Mouse (Mus musculus): ENCODE data around the gene Lgals1. TPM values are rescaled to one million over a fixed set of nuclear protein-coding genes. Genes with fewer than 3 reads are reported as not detected.

The Lgals1 gene
- total RNA-seq, 2 experiments from 2014 or later = 197 to 272 TPM

DNA sequence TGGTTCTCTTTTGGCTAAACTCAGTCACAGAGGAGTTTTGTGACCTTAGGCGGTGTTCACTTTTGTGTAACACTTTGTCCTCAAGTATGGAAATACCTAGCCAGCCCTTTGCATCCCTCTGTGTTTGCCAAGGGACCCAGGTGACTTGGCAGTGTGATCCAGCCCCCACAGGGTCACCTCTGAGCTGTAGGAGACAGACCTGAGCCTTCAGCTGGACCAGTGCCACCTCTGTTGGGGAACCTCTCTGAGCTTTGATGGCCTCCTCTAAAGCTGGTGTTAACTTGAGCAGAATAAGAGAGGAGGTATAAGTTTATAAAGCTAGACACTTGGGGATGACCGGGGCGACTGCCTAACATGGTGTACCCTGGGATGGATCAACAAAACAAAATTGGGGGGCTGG lies 22.4 kb downstream of the Lgals1 start:
- no peak overlapping the region for H3K4me3 ChIP-seq
- no peak for TF ChIP-seq CTCF (IDR thresholded peaks at IDR 0.05)
- no peak for DNase-seq
- intact Hi-C loops (cut with DNase I) = no loop called here
- H3K27ac ChIP-seq = no peak overlapping the region

DNA sequence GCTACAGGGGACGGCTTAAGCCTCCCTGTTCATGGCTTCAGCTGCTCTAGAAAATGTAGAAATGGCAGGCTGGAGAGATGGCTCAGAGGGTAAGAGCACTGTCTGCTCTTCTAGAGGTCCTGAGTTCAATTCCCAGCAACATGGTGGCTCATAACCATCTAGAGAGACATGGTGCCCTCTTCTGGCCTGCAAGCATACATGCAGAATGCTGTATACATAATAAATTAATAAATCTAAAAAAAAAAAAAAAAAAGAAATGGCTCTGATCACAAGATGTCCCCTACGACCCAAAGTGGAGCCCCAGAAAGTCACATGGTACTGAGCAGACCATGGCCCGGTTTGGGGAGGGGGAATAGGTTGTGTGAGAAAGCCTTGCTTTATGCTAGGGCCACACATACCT lies 29.1 kb downstream of the Lgals1 start:
- no peak overlapping the region for H3K27ac ChIP-seq
- TF ChIP-seq CTCF (IDR thresholded peaks at IDR 0.05) = 0 out of 2 replicates have a peak, but pooled peaks have one; percentile 7
- no peak for DNase-seq
- intact Hi-C loops (cut with DNase I) = loop anchor here (5.0 kb wide), 1 partner anchor 82 kb away; no protein-coding TSS in a partner anchor
- H3K4me3 ChIP-seq = no peak overlapping the region

DNA sequence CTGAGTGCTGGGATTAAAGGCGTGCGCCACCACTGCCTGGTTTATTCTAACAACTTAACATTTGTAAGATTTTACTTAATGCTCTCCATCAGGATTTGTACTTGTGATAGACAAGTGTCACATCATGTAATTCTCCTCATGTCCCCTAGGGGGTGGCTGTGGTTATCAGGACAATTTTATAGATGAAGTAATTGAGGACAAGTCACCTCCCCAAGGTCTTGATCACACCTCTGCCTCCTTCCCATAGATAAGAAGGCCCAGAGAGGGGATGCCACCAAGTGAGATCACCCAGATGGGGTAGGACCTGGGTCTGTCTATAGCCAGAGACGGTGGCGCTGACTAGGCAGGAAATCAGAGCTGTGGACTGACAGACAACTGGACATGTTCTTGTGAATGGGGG lies 29.8 kb downstream of the Lgals1 start:
- peak; percentile 66 for TF ChIP-seq CTCF (IDR thresholded peaks at IDR 0.05)
- Histone ChIP-seq H3K27ac (no peak overlapping the region), H3K4me3 (no peak overlapping the region)
- intact Hi-C loops (cut with DNase I) = loop anchor here (5.0 kb wide), 1 partner anchor 81 kb away; no protein-coding TSS in a partner anchor
- DNase-seq = no peak

DNA sequence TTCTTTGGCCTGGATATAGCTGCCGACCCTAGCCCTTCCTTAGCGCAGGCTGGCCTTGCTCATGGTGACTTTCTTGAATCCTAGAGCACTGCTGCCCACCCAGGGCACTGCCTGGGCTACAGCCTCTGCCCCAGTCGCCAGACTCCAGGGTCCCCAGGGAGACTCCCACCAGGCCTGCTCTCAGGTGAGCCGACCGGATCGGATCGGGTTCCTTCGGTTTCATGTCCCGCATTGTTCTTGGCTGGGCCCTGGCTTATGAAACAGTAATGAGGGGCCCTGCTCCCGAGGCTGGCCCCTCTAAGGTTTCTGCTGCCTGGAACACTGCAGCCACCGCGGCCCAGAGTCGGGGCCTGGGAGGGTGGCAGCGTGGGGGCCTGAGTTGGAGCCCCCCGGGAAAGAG lies 30.5 kb downstream of the Lgals1 start:
- no peak for DNase-seq
- H3K4me3 ChIP-seq = no peak overlapping the region
- no peak for TF ChIP-seq CTCF (IDR thresholded peaks at IDR 0.05)
- H3K27ac ChIP-seq = no peak overlapping the region
- intact Hi-C loops (cut with DNase I) = loop anchor here (5.0 kb wide), 1 partner anchor 80 kb away; no protein-coding TSS in a partner anchor

DNA sequence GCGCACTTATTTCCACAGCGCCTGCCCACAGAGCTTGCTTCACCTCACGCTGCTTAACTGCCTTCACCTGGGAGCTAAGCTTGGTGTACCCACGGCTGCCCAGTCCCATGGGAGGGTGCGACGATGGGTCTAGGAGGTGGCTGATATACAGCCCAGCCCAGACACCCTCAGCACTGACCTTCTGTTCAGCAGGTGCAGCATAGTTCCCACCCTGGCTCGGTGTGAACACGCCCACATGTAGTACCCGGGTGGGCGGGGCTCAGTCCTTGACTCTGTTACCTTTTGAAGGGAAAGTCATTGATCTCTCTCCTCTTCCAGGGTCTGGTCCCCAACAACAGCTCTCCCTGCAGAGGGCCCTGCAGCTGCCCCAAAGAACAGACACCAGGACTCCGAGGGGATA lies 33.0 kb downstream of the Lgals1 start:
- intact Hi-C loops (cut with DNase I) = loop anchor here (5.0 kb wide), 1 partner anchor 78 kb away; no protein-coding TSS in a partner anchor
- H3K4me3 ChIP-seq = peak overlapping the region; percentile 15

DNA sequence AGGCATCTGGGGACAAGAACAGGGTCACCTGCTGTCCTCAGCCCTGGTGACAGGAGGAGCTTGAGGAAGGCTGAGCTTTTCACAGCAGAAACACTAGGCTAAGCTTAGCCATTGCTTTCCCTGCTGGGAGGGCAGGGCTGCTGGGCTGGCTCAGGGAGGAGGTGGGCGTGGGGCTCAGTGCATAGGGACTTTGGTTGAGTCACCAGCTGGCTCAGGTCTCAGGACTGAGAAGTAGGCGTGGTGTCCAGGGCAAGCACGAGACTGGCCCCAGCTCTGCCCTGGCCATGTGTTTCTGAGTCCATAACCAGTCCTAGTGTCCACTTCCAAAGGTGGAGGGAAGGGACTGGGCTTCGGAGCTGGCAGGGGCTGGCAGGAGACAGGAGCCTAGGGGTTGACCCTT lies 33.6 kb downstream of the Lgals1 start:
- TF ChIP-seq CTCF (IDR thresholded peaks at IDR 0.05) = no peak
- intact Hi-C loops (cut with DNase I) = no loop called here
- peak overlapping the region; percentile 15 for H3K4me3 ChIP-seq
- DNase-seq = peak; percentile 88
- peak overlapping the region; percentile 68 for H3K27ac ChIP-seq

More for the DNA sequence above, 33.0 kb downstream of the Lgals1 start:
- peak overlapping the region; percentile 68 for H3K27ac ChIP-seq
- no peak for DNase-seq
- no peak for TF ChIP-seq CTCF (IDR thresholded peaks at IDR 0.05)

DNA sequence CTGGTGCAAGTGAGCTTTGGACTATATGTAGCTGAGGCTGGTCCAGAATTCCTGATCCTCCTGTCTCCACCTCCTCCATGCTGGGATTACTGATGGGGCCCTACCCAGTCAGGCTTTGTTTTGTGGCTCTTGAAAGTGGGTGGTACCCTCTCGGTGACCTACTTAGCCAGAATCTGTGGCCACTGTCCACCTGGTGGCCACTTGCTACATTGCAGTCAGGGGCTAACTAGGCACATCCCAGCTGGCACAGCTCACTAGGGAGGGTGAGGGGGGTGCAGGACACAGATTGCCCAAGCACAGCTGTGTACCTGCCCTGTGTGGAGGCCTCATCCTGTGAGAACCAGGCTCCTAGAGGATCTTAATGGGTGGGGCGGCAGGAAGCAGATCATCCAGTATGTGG lies 36.4 kb downstream of the Lgals1 start:
- H3K4me3 ChIP-seq = no peak overlapping the region
- peak; percentile 77 for TF ChIP-seq CTCF (IDR thresholded peaks at IDR 0.05)
- DNase-seq = peak; percentile 83
- peak overlapping the region; percentile 74 for H3K27ac ChIP-seq
- intact Hi-C loops (cut with DNase I) = no loop called here

DNA sequence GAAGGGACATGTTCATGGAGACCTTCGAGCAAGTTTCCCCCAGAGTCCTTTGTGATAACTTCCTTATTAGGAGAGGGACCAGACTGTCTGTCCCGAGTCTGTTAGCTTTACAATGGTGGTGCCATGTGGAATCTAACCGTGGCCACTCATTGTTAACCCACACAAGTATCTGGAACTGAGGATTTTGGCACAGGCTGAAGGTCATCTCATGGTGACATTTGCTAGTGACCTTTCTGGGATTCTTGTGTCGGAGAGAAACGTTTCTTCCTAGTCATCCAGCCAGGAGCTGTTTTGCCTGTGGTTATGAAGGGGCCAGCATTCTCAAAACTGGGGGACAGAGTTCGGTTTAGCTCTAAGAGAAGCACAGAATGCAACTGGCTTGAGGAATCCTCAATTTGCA lies 45.1 kb downstream of the Lgals1 start:
- TF ChIP-seq CTCF (IDR thresholded peaks at IDR 0.05) = no peak
- Histone ChIP-seq H3K4me3 (no peak overlapping the region), H3K27ac (no peak overlapping the region)
- DNase-seq = no peak
- intact Hi-C loops (cut with DNase I) = no loop called here

DNA sequence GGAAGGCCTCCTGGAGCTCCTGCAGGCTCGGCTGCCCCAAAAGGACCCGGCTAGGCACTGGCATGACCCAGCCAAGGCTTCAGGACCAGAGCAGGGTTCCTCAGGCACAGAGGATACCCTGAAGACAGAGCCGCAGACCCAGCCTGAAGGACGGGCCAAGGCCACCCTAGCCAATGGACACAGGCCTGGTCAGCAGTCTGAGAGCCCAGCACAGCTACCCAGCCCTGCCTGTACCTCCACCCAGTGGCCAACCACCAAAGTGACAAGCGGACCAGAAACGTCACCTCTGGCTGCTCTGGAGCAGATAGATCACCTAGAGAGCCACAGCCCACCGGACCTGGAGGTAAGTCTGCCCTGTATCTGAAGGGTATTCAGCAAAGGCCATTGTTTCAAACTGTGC lies 47.4 kb downstream of the Lgals1 start:
- DNase-seq = peak; percentile 63
- intact Hi-C loops (cut with DNase I) = no loop called here
- peak; percentile 44 for TF ChIP-seq CTCF (IDR thresholded peaks at IDR 0.05)

DNA sequence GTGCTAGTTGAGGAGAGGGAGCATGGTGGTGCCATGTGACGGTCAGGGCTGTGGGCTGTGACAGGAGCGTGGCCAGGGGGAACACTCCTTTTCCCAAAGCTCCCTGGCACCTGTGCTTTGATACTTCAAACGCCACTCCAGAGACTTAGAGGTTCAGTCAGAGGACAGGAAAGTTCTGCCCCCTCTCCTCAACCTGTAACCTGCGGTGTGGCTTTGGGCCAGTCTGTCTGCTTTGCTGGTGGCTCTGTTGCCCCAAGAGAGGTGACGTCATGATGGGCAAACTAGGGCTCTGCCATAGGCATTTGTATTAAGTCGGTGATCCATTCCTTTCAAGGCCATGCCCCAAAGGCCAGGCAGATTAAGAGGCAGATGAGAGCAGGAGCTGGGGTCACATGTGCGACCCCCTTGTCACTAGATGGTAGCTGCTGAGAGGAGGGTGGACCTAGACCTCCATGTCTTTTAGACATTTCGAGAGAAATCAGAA lies 51.2 kb downstream of the Lgals1 start:
- intact Hi-C loops (cut with DNase I) = no loop called here
- TF ChIP-seq CTCF (IDR thresholded peaks at IDR 0.05) = no peak

More for the DNA sequence above, 47.4 kb downstream of the Lgals1 start:
- peak overlapping the region; percentile 24; the same call in 1 of the 2 replicates for H3K27ac ChIP-seq
- no peak overlapping the region for H3K4me3 ChIP-seq

DNA sequence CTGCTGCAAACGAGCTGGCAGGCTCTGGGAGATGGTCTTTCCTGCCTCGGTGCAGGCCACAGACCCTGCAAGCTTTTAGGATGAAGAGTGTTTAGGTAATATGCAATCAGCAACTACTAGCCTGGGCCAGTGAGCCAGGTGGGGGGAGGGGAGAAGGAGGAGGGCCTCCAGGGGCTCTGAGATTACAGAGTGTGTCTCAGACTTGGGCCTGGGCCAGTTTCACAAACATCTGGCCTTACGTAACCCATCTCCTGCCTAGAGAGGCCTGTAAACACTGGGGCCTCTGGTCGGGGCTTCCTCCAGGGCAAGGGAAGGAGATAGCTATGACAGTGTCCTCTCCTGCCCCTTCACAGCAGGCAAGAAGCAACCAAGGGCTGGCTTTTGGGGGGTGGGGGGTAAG lies 52.4 kb downstream of the Lgals1 start:
- peak; percentile 90 for DNase-seq
- intact Hi-C loops (cut with DNase I) = no loop called here
- no peak for TF ChIP-seq CTCF (IDR thresholded peaks at IDR 0.05)
- Histone ChIP-seq H3K27ac (peak overlapping the region; percentile 75), H3K4me3 (no peak overlapping the region)

More for the DNA sequence above, 51.2 kb downstream of the Lgals1 start:
- no peak overlapping the region for H3K4me3 ChIP-seq
- H3K27ac ChIP-seq = no peak overlapping the region
- DNase-seq = no peak

Small RNA genes within 50 kb of the gene (microRNA-seq; reads per million reads assigned to microRNA genes)
- not detected for gene Mir6955

Other genes starting within 250 kb of the Lgals1 start
- under 1 TPM in 1 of 2 experiments, not detected in 1; 0.03 TPM for gene Elfn2, start 208.0 kb upstream of the Lgals1 start, total RNA-seq (2021)
- 1 to 10 TPM; 2.6 to 3.1 TPM for gene Mfng, start 153.2 kb upstream of the Lgals1 start, total RNA-seq (2021)
- gene Card10, start 123.7 kb upstream of the Lgals1 start, total RNA-seq (2021) = 1 to 10 TPM; 6.1 to 6.8 TPM
- 1 to 10 TPM; 8.5 to 10.0 TPM for gene Cdc42ep1, start 84.1 kb upstream of the Lgals1 start, total RNA-seq (2021)
- not detected for gene Lgals2, start 71.2 kb upstream of the Lgals1 start, total RNA-seq (2021)
- 10 to 100 TPM; 43.1 to 45.7 TPM for gene Gga1, start 49.5 kb upstream of the Lgals1 start, total RNA-seq (2021)
- under 1 TPM in 1 of 2 experiments, not detected in 1; 0.13 TPM for gene Gm49510, start 27.1 kb upstream of the Lgals1 start, total RNA-seq (2021)
- gene Sh3bp1, start 27.0 kb upstream of the Lgals1 start, total RNA-seq (2021) = 1 to 10 TPM; 1.4 to 2.0 TPM
- 1 to 10 TPM; 1.1 to 1.4 TPM for gene Pdxp, start 12.8 kb upstream of the Lgals1 start, total RNA-seq (2021)
- 10 to 100 TPM; 20.6 to 22.3 TPM for gene Nol12, start 8.2 kb downstream of the Lgals1 start, total RNA-seq (2021)
- 10 to 100 TPM; 33.2 to 36.6 TPM for gene Triobp, start 21.0 kb downstream of the Lgals1 start, total RNA-seq (2021)
- gene H1f0, start 101.7 kb downstream of the Lgals1 start, total RNA-seq (2021) = 10 to 100 TPM; 71.8 to 76.8 TPM
- not detected for gene Galr3, start 115.2 kb downstream of the Lgals1 start, total RNA-seq (2021)
- gene Ankrd54, start 136.2 kb downstream of the Lgals1 start, total RNA-seq (2021) = 1 to 10 TPM; 4.5 to 5.1 TPM
- 10 to 100 TPM; 53.6 to 54.0 TPM for gene Eif3l, start 148.5 kb downstream of the Lgals1 start, total RNA-seq (2021)
- gene Micall1, start 182.2 kb downstream of the Lgals1 start, total RNA-seq (2021) = 10 to 100 TPM; 11.2 to 14.5 TPM
- gene Polr2f, start 214.3 kb downstream of the Lgals1 start, total RNA-seq (2021) = 10 to 100 TPM; 61.0 to 87.7 TPM
- gene 1700088E04Rik, start 214.5 kb downstream of the Lgals1 start, total RNA-seq (2021) = 1 to 10 TPM; 1.1 to 1.2 TPM
- gene Sox10, start 238.5 kb downstream of the Lgals1 start, total RNA-seq (2021) = under 1 TPM; 0.71 to 0.81 TPM